Mouse (Mus musculus): ENCODE results near the gene Cd300c2. TPM values are rescaled to one million over a fixed set of nuclear protein-coding genes. Genes with fewer than 3 reads are reported as not detected.

Cd300c2 gene
- polyA plus RNA-seq (2012; rRNA removed): 1.3 and 1.6 TPM in 2 replicates

DNA sequence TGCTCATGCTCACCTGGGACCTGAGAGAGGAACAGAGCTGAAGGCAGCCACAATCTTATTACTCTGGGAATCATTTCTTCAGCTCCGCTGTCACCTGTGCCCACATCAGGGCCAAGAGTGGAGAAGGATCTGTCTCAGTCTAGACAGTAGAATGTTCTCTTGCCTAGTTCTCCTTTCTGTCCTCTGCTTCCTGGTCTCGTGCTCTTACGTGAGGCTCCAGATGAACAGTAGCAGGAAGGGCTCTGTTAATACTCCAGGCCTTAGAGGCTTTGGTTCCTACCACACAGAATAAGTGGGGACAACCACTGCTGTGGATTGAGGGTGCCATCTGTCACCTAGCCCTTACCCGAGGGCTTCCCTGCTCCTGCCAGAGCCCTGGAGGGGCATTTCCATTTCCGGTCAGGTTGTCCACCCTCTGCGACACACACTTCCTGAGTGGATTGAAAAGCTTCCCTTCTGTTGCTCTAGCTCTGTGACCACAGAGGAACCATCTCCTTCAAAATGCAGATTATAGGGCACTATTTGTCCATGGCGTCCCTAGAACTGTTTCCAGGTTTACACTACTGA lies at the start of gene Cd300c2:
Gene Cd300c2 (minus strand): TSS at position 407 of the 567 bp plus-strand sequence.

DNA sequence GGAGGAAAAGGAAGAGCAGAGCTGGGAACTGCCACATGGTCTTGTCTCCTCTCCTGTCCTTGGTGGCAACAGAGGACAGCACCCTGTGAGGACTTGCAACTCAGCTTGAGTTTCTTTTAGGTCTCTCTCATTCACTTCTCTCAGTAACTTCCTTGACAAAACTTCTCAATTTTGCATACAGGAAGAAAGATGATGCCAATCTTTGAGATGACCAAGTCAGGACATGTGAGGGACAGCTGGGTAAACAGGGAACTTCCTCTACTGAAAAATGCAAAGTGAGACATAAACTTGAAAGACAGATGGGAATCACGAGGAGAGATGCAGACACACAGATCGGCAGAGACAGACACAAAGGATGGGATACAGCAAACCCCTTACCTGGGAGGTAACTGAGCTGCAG lies 46.6 kb upstream of the Cd300c2 start, which contains the start of gene Cd300ld3:
Gene Cd300ld3 (minus strand): TSS at position 151 of the 400 bp plus-strand sequence.

DNA sequence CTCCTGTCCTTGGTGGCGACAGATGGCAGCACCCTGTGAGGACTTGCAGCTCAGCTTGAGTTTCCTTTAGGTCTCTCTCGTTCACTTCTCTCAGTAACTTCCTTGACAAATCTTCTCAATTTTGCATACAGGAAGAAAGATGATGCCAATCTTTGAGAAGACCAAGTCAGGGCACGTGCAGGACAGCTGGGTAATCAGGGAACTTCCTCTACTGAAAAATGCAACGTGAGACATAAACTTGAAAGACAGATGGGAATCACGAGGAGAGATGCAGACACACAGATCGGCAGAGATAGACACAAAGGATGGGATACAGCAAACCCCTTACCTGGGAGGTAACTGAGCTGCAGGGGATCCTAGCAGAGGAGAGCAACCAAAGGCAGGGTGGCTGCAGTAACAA lies 36.0 kb upstream of the Cd300c2 start, which contains the start of gene Cd300ld5:
Gene Cd300ld5 (minus strand): TSS at position 101 of the 400 bp plus-strand sequence.

DNA sequence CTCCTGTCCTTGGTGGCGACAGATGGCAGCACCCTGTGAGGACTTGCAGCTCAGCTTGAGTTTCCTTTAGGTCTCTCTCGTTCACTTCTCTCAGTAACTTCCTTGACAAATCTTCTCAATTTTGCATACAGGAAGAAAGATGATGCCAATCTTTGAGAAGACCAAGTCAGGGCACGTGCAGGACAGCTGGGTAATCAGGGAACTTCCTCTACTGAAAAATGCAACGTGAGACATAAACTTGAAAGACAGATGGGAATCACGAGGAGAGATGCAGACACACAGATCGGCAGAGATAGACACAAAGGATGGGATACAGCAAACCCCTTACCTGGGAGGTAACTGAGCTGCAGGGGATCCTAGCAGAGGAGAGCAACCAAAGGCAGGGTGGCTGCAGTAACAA lies 25.2 kb upstream of the Cd300c2 start, which contains the start of gene Cd300ld4:
Gene Cd300ld4 (minus strand): TSS at position 101 of the 400 bp plus-strand sequence.

DNA sequence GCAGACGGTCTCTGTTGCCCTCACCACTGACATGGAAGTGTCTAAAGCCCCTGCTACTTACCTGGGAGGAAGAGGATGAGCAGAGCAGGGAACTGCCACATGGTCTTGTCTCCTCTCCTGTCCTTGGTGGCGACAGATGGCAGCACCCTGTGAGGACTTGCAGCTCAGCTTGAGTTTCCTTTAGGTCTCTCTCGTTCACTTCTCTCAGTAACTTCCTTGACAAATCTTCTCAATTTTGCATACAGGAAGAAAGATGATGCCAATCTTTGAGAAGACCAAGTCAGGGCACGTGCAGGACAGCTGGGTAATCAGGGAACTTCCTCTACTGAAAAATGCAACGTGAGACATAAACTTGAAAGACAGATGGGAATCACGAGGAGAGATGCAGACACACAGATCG lies 14.4 kb upstream of the Cd300c2 start, which contains the start of gene Cd300ld2:
Gene Cd300ld2 (minus strand): TSS at position 101 of the 400 bp plus-strand sequence.

GRCm38 (mm10) chr11:114989793-114990192 lies 11.9 kb downstream of the Cd300c2 start, which contains the start of gene Cd300ld:
Gene Cd300ld (minus strand): TSS chr11:114989922.

DNA sequence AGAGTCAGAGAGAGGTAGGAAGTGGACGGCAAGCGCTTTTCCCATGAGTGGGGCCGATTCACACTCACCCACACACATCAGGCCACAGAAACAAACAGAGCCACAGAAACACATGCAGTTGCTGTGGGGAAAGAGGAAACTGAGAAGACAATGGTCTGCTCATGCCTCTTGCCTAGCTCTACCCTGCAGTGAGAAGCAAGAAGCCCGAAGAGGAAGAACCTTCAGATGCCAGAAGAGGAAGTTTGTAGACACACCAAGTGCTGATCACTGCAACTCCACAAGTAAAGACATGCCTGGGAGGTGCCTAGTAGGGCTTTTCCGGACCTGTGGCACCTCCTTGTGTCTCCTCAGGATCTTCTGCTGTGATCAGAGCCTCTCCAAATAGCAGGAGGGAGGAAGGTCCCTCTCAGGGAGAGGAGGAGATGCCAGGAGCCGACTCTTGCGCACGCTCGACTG lies 32.9 kb downstream of the Cd300c2 start, which contains the start of gene Cd300c:
Gene Cd300c (minus strand): TSS at position 406 of the 456 bp plus-strand sequence.

Other genes starting within 250 kb of the Cd300c2 start
- gene Kif19a, start 236.5 kb downstream of the Cd300c2 start, polyA plus RNA-seq (2012; rRNA removed): 2.2 and 2.4 TPM in 2 replicates
- 38.5 and 71.8 TPM in 2 replicates for gene Btbd17, start 205.9 kb downstream of the Cd300c2 start, polyA plus RNA-seq (2012; rRNA removed)
- 0.06 and 0.14 TPM in 2 replicates for gene Gpr142, start 203.0 kb downstream of the Cd300c2 start, polyA plus RNA-seq (2012; rRNA removed)
- gene Gprc5c, start 150.7 kb downstream of the Cd300c2 start, polyA plus RNA-seq (2012; rRNA removed): 6.5 and 21.2 TPM in 2 replicates
- gene Cd300a, start 111.8 kb downstream of the Cd300c2 start, polyA plus RNA-seq (2012; rRNA removed): 0.88 and 1.5 TPM in 2 replicates
- gene Cd300lb, start 67.5 kb downstream of the Cd300c2 start, polyA plus RNA-seq (2012; rRNA removed): 0.05 and 0.15 TPM in 2 replicates
- gene Cd300c, start 32.7 kb downstream of the Cd300c2 start, polyA plus RNA-seq (2012; rRNA removed): 0.08 TPM in 1 of 2 replicates, not detected in the other
- gene Cd300ld, start 12.0 kb downstream of the Cd300c2 start, polyA plus RNA-seq (2012; rRNA removed): 0.07 and 0.11 TPM in 2 replicates
- not detected in 2 replicates for gene Cd300ld2, start 14.3 kb upstream of the Cd300c2 start, polyA plus RNA-seq (2012; rRNA removed)
- gene Cd300ld4, start 25.1 kb upstream of the Cd300c2 start, polyA plus RNA-seq (2012; rRNA removed): 0.16 TPM in 1 of 2 replicates, not detected in the other
- gene Cd300ld5, start 35.9 kb upstream of the Cd300c2 start, polyA plus RNA-seq (2012; rRNA removed): 0.23 TPM in 1 of 2 replicates, not detected in the other
- 0.23 and 0.45 TPM in 2 replicates for gene Cd300ld3, start 46.5 kb upstream of the Cd300c2 start, polyA plus RNA-seq (2012; rRNA removed)
- 0.02 and 0.04 TPM in 2 replicates for gene Cd300e, start 60.3 kb upstream of the Cd300c2 start, polyA plus RNA-seq (2012; rRNA removed)
- 1.4 and 2.0 TPM in 2 replicates for gene Rab37, start 89.6 kb upstream of the Cd300c2 start, polyA plus RNA-seq (2012; rRNA removed)
- gene Cd300lf, start 132.1 kb upstream of the Cd300c2 start, polyA plus RNA-seq (2012; rRNA removed): 0.20 and 0.29 TPM in 2 replicates
- gene Slc9a3r1, start 161.5 kb upstream of the Cd300c2 start, polyA plus RNA-seq (2012; rRNA removed): 28.0 and 39.8 TPM in 2 replicates
- gene Tmem104, start 185.6 kb upstream of the Cd300c2 start, polyA plus RNA-seq (2012; rRNA removed): 3.5 and 5.0 TPM in 2 replicates
- 20.7 and 23.2 TPM in 2 replicates for gene Nat9, start 186.0 kb upstream of the Cd300c2 start, polyA plus RNA-seq (2012; rRNA removed)